Mouse (Mus musculus): ENCODE results near the gene Naa20.

DNA sequence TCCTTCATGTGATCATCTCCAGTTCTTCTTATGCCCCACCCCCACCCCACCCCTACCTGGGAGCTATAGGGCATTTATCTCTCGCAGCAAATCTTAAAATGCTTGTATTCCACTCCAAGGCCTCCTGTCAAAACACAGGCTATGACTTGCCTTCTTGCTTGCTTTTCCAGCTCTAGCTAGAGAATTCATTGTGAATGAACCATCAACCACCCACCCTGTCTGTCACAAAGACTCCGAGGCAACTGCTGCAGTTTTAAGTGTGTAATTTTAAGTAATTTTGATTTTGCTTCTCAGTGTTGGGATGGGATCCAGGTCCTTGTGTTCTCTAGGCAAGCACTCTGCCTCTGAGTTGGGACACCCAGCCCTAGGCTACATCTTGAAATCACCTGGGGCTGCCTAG lies 11.3 kb upstream of the Naa20 start:
- TF ChIP-seq CTCF (IDR thresholded peaks at IDR 0.05; ENCODE audit: control insufficient read depth, insufficient read depth, insufficient replicate concordance, low read depth, low read length) (no peak), POLR2A (IDR thresholded peaks at IDR 0.05; ENCODE audit: control insufficient read depth, low read depth, low read length) (no peak)
